Mouse (Mus musculus): ENCODE results near the gene Emsy. TPM values are rescaled to one million over a fixed set of nuclear protein-coding genes. Genes with fewer than 3 reads are reported as not detected.

Emsy gene
- total RNA-seq, 2 experiments from 2014 or later = 23.5 to 83.8 TPM

DNA sequence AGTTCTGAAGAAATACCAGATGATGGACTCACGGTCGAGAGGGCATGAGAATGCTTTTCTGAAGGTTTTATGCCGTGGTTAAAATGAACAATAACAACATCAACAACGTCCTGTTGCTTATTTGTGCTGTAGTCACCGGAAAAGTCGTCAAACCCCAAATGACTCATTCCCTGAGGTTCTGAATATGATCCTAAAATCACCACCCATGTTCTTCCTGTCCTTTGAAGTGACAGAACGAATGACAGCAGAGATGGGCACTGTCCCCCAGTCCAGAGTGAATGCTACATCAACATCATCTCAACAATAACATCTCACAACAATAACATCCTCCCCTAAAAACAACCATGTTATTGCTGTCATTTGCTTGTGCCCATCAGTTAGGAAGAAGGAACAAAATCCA lies 76.1 kb downstream of the Emsy start:
- ATAC-seq (replicated peaks; ENCODE audit: poor library complexity) = no peak

- no peak for ATAC-seq (replicated peaks; ENCODE audit: poor library complexity)
Observed at GRCm38 (mm10) chr7:98579731-98580130, 76.9 kb downstream of the Emsy start.

DNA sequence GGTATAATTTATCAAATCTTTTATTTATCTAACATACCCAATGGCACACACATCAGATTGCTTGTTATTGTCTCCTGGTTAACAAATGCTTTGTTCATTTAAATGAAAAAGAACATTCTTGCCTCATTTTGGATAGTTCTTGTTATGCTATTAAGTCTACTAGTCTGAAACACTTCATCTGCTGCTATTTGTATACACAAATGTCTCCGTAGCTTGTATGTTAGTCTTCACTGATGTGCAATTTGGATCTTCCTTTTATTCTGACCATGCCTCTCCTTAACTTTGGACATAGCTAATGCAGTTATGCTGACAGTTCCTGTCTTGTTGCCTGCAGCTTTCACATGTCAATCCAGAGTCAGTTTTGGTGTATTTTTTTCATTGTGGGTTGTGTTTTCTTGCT lies 79.1 kb downstream of the Emsy start:
- ATAC-seq (replicated peaks; ENCODE audit: poor library complexity) = no peak

GRCm38 (mm10) chr7:98575651-98576239 lies 80.8 kb downstream of the Emsy start:
- ATAC-seq (replicated peaks; ENCODE audit: poor library complexity) = peak; percentile 48

GRCm38 (mm10) chr7:98574771-98575191 lies 81.8 kb downstream of the Emsy start:
- ATAC-seq (replicated peaks; ENCODE audit: poor library complexity) = no peak

DNA sequence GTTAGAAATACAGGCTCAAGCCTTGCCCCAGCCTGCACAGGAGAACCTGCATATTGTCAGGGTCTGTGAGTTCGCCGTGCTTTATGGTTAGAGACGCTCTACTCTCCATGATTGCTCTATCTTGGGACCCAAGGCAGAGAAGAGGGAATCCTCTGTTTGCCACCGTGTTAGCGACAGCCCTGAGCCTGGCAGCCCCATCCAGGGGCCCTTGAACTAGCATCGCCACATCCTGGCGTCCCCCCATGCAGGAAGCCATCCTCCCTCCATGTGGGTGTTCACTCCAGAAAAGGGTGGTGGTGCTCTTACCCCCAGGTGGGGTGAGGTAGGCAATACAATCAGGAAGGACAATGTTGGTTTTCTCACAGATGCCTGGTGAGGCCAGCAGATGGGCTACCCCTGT lies 82.3 kb downstream of the Emsy start:
- no peak for ATAC-seq (replicated peaks; ENCODE audit: poor library complexity)

GRCm38 (mm10) chr7:98573231-98573781 lies 83.3 kb downstream of the Emsy start:
- no peak for ATAC-seq (replicated peaks; ENCODE audit: poor library complexity)

- no peak for ATAC-seq (replicated peaks; ENCODE audit: poor library complexity)
Observed at GRCm38 (mm10) chr7:98572223-98572868, 84.2 kb downstream of the Emsy start.

- no peak for ATAC-seq (replicated peaks; ENCODE audit: poor library complexity)
Observed at GRCm38 (mm10) chr7:98570824-98571505, 85.6 kb downstream of the Emsy start.

DNA sequence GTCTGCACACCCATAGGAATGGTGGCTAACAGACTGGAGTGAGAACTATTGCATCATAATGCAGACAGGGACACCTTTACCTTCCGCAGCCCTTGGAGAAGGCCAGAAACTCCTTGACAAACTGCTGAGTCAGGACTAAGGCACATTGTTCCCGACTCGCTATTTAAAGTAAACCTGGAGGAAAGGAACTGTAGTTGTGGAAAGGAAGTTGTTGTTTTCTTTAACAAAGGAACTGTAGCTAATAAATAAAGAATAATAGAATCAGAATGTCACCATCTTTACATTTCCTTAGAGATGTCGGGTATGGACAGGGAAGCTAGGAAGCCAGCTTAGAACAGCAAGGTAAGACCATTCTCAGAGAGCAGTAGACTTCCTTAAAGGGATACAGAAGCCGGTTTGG lies 89.5 kb downstream of the Emsy start:
- no peak for ATAC-seq (replicated peaks; ENCODE audit: poor library complexity)

GRCm38 (mm10) chr7:98564607-98565364 lies 91.8 kb downstream of the Emsy start:
- ATAC-seq (replicated peaks; ENCODE audit: poor library complexity) = peak; percentile 83

DNA sequence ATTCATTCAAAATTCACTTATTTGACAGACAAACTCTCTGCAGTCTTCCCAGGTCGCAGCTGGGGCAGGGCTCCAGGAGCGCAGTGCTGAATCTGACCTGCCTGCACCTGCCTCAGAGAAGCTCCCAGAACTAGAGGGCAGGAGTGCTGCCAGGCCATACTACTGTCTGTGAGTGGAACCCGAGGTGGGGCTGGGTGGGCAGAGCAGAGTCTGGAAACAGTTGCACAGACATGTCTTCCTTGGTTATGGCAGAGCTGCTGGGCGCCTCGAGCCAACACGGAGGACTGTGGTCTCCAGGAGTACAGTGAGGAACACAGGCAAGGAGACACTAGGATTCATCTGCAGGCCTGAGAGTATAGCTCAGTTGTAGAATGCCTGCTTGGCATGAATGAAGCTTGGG lies 92.6 kb downstream of the Emsy start:
- no peak for ATAC-seq (replicated peaks; ENCODE audit: poor library complexity)

GRCm38 (mm10) chr7:98562966-98563365 lies 93.6 kb downstream of the Emsy start:
- no peak; the same call in 1 of the 2 replicates for ATAC-seq (replicated peaks; ENCODE audit: poor library complexity)

DNA sequence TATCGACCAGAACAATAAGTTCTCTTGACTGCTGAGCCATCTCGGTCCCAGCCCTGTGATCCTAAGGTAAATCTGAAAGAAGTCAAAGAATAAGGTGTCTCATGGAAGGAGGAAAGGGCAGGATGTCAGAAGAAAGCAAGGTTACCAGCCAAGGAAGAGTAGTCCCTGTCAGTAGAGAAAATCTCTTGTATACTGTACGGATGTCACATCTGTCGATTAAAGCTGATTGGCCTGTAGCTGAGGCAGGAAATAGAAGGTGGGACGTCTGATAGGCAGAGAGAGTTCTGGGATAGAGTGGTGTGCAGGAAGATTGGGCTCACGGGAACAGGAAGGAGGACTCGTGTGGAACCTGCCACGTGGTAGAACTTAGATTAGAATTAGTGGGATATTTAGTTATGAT lies 94.4 kb downstream of the Emsy start:
- ATAC-seq (replicated peaks; ENCODE audit: poor library complexity) = no peak

DNA sequence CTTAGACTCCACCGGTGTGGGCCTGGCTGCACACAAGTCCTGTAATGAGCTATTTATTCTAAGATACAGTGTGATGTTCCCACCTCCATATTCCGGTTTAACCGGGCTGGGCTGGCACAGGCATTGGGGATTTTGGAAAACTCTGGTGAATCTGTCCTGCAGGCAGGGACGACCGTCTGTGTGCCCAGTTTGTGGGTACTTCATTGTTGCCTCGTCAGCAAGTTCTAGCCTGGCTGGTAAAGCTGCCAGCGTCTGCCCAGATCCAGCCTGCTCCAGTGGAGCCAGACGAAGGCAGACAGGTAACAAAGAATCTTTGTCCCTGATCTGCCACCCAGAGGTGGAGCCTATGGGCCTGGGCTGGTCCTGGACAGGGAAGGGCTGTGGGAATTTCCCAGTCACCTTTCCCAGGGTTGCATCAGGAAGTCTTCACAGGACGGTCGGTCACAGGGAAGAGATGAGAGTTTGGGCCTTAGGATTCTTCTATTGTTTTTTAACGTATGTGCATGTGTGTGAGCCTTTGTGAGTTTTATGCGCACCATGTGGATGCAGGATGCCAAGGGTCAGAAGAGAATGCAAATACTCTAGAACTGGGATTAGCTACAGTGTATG lies 94.9 kb downstream of the Emsy start:
- ATAC-seq (replicated peaks; ENCODE audit: poor library complexity) = no peak

- no peak for ATAC-seq (replicated peaks; ENCODE audit: poor library complexity)
Observed at GRCm38 (mm10) chr7:98558128-98558921, 98.3 kb downstream of the Emsy start.

GRCm38 (mm10) chr7:98556767-98557394 lies 99.7 kb downstream of the Emsy start:
- ATAC-seq (replicated peaks; ENCODE audit: poor library complexity) = no peak

GRCm38 (mm10) chr7:98551041-98551440 lies 105.5 kb downstream of the Emsy start:
- no peak for ATAC-seq (replicated peaks; ENCODE audit: poor library complexity)

DNA sequence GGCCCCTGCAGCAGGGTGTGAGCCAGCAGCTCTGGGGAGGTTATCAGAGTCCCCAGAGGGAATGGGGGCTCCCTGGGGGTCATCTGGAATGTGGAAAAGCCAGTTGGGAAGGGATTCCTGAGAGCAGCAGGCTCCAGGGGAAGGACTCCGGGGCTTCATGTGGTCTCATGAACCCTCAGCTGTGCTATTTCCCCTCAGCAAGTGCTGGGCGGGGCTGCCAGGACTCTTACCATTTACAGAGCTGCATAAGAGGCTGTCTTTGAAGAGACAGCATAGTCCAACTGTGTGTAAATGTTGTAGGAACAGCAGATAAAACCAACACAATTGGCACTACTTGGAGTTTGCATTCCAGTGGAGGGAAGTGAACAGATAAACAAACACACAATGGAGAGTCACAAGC lies 106.0 kb downstream of the Emsy start:
- ATAC-seq (replicated peaks; ENCODE audit: poor library complexity) = no peak

DNA sequence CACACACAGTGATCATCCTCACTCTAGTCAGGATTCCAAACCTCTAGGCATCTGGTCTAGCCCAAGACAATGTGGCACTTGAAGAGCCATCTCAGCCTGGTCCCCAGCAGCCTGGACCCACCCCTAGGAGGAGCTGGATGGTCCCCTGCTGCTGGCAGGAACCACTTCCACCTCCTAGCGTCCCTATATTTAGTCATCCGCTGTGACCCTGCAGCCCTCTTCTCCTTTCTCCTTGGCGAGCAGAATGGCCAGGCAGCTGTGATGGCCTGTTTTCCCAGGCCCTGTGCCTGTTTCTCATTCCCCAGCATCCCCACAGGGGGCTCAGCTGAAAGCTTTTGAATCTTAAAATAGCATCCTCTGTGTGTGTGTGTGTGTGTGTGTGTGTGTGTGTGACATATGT lies 107.7 kb downstream of the Emsy start:
- ATAC-seq (replicated peaks; ENCODE audit: poor library complexity) = peak; percentile 39; the same call in 1 of the 2 replicates
